Mouse (Mus musculus) gastrocnemius, postnatal 25 days (tissue): ENCODE data around the gene Abtb2. TPM values are rescaled to one million over a fixed set of nuclear protein-coding genes. Genes with fewer than 3 reads are reported as not detected.

Source experiments
- DNase-seq: peaks from one replicate; pipeline ENCODE4 v3.0.0; 2022
- total RNA-seq, 2 experiments: library from RNA; stranded (reverse); gene quantifications; 1 replicate in 1 of 2; 2 replicates in 1 of 2; pipeline ENCODE4 v1.2.3; 2021

Gene Abtb2
- total RNA-seq, 2 experiments from 2014 or later, result 7.5 to 9.2 TPM

DNA sequence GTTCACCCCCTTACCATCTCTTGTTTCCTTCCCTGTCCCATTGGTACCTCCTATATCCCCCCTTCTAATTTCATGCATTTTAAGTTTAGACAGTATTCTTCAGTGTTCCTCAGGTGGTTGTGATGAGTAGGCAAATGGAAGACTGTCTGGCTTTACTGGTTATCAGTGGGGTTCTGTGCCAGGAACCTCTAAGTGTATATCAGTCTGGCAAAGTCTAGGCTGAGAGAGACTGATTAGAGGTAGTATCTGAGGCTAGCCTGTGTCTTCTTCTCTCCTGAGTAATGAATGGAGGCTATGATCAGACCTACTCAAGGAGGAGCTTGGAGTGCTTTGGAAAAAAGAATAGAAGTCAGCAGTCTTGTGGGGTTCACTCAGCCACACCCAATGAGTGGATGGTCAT, 18.0 kb downstream of the Abtb2 start:
- no peak for DNase-seq

- no peak for DNase-seq
These were observed 20.3 kb downstream of the Abtb2 start for GRCm38 (mm10) chr2:103586423-103586822.

DNA sequence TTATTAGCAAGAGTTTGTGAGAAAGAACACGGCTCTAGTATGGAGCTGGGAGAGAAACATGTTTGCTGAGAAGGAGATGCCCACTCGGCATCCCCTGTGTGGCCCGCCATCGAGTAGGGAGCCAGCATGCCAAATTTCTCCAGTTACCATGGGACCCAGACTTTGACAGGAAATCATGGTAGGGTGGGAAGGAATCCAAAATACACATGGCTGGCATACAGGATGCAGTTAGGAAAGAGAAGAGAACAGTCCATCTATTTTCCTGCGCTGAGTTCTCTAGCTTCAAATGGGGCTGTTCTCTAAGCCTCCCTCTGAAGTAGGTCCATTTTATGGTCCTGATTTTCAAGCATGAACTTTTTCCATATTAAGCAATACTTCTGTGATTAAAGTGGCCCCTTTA, 22.7 kb downstream of the Abtb2 start:
- DNase-seq, result no peak

- no peak for DNase-seq
These were observed 23.3 kb downstream of the Abtb2 start for GRCm38 (mm10) chr2:103589400-103589799.

DNA sequence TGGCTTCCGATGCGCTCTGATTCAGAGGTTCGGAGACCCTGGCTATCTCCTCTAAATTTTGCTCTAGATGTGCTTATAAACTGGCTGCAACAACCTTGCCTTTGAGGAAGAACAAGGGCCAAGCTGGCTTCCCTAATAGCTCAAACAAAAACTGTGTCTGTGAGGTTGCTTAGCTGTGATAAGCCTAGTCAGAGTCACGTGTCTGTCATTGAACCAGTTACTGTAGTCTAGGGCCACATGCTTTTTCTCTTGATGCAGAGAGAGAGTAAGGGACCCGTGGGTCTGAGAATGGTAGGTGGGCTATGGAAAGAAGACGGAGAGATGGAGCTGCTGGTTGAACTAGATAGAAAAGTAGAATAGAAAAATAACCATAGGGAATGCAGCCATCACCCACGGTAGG, 24.5 kb downstream of the Abtb2 start:
- DNase-seq, result no peak

GRCm38 (mm10) chr2:103591742-103592590, 25.9 kb downstream of the Abtb2 start:
- DNase-seq, result peak; percentile 14

- DNase-seq, result no peak
These were observed 26.4 kb downstream of the Abtb2 start for GRCm38 (mm10) chr2:103592591-103592929.

DNA sequence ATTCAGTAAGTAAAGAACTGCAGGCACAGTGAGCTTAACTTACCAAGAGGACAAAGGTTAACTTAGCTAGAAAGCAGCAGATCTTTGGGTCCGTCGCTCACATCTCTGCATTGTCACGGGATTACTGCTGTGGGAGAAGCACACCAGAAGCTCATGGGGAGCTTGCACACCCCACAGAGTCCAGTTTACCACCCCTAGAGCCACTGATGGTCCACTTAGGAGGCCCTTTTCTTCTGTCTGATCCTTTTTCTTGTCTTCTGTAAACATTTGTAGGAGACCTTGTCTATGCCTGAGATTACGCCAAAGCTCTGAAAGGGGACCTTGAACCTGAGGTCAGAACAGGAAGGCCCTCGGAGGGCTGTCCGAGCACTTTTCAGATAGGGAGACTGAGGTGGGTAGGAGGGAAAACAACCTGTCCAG, 28.5 kb downstream of the Abtb2 start:
- DNase-seq, result no peak

- DNase-seq, result no peak
These were observed 29.0 kb downstream of the Abtb2 start for GRCm38 (mm10) chr2:103595028-103595651.

GRCm38 (mm10) chr2:103599296-103599695, 33.2 kb downstream of the Abtb2 start:
- DNase-seq, result no peak

DNA sequence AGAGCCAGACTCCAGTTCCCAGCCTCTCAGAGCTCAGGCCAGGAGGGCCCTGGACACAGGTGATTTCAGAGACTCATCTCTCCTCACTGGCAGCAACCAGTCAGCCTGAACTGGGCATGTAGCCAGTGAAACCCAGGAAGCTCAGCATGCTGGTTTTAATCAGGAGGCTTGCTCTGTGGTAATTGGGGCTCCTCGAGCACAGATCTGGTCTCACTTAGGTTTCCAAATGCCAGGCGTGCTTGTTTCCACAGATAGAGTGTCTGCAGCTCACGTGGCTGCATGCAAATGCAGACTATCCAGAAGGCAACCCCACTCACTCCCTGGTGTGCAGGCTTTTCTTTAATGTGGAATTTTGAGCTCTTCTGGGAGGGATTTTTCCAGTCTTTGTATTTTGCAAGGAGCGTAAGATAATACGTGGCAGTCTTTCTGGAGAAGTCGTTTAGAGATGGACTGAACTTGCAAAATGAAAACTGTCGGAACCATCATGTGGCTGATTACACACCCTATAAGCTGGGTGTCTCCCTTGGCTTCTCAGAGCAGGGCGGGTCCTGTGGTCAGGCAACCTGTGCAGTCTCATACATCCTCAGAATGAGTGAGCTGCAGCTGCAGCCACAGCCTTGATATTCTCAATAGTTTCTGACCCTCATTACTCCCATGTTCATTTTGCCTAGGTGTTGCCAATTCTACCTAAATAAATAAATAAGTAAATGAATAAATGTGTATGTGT, 34.2 kb downstream of the Abtb2 start:
- peak; percentile 62 for DNase-seq

DNA sequence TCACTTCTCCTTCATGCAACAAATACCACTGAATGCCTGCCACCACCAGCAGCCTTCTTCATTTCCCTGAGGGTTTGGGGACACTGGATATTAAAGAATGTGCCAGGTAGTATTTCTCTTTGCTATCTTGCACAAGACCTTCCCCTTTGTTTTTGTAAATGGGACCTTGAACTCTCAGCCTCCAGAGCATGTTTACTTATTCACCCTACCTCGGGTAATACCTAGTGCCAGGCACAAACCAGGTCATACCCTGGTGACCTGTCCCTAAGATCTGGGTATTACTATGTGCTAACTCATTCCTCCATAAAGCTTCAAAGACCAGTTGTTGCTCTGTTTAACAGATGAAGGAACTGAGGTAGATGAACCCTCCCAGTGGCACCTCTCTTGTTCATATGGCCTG, 35.0 kb downstream of the Abtb2 start:
- no peak for DNase-seq

- DNase-seq, result no peak
These were observed 35.4 kb downstream of the Abtb2 start for GRCm38 (mm10) chr2:103601531-103601930.

DNA sequence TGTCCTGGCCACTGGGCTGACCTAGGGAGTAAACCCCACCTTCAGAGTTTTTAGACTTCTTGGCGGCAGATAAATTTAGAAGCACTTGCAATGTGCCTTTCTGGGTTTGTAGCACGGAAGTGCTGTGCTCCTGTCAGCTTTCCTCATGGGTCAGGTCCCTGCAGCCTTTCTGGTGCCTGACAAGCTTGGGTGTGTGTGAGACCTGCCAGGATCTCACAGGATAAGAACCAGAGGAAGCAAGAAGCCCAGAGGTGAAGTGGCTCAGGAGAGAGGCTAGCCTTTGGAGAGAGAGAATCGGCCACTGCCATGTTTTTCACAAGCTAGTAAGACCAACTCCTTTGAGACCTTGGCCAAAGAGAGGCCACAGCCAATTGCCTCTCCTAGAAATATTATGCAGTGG, 37.1 kb downstream of the Abtb2 start:
- DNase-seq, result no peak

- no peak for DNase-seq
These were observed 37.8 kb downstream of the Abtb2 start for GRCm38 (mm10) chr2:103603869-103604268.

DNA sequence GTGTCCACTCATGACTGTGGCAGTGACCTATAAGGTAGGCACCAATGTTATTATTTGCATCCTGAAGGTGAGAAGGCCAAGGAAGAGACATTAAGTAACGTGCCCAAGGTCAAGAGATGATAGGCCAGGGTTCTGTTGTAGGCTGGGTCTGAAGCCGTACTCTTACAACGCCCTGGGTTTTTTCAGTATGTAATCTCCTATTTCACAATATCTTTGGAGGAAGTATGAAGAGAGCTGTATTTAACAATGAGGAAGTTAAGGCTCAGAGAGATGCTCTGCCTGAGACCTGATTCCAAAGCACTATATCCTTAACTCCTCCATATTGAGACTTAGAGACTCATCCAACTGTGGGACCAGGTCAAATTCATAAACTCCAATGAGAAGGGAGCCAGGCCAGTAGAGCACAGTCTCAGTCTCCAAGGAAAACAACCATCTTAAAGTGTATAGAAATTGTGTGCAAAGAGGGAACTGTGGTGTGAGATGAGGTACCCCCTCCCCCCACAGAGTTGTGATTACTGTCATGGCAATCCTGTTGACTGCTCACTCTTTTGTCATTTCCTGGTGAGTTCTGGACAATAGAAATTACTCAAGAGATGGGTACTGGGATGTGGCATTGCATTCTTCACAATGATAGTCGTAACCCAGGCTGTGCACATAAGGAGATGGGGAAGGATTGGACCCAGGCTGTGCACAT, 39.8 kb downstream of the Abtb2 start:
- no peak for DNase-seq

GRCm38 (mm10) chr2:103607926-103608325, 41.8 kb downstream of the Abtb2 start:
- no peak for DNase-seq

- DNase-seq, result no peak
These were observed 42.8 kb downstream of the Abtb2 start for GRCm38 (mm10) chr2:103608947-103609346.

DNA sequence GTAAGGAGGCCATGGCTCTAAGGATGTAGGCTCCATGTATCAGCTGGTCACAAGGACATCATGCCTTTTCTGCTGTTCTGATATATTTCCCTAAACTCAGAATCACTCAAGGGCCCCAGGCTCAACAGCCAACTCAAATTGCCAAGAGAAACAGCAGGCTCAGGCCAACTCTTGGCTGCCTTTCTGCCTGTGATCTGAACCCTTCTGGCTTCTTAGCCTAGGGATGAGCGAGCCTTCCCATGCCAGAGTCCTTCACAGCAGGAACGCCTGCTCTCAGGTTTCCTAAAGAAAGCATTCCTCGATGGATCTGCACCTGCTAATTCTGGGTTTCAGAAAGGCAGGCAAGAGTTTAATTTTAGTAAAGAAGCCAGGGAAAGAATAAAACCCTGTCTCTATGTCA, 43.4 kb downstream of the Abtb2 start:
- peak; percentile 71 for DNase-seq

DNA sequence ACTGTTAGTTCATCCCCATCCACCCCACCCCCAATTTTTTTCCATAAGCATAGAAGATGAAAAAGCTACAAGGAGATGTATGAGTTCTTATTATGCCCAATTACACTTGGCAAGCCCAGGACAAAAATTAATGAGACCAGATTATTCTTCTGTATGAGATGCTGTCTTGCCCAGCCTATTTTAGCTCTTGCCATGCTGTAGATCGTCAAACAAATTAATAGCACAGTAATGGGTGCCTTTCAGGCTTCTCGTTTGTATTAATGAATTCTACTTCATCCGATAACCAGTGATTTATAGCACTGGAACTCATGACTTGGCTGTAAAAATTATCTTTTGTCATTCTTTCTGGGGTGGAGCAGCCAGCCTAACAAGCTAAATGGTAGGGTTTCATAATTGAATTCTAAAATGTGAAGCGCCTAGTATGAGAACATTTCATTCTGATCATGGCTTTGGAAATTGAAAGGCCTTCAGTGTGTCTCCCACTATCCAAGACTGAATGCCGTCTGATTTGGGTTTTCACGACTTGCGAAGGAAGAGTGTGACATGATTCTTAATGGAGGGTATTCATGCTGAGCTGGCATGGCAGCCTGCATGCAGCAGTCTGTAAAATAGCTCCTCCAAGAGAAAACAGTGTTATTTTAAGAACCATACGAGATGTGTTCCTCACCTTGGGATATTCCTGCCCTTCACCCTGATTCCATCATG, 44.9 kb downstream of the Abtb2 start:
- DNase-seq, result no peak

DNA sequence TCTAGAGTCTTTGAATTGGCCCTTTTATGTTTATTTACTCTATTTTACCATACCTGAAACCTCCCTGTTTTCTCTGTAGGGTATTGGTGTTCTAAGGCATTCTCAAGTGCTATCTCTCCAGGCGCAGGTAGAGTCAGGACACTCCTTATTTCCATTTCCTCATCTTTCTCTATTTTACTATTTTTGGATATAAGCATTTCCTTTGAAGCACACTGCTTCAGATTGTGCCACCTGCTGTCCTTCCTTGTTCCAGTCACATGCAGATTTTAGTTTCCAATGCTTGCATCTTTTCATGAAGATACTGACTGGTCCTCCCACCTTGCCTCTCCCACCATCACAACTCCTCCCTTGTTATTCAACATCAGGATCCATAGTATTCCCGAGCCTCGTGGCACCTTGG, 47.8 kb downstream of the Abtb2 start:
- no peak for DNase-seq

- no peak for DNase-seq
These were observed 48.9 kb downstream of the Abtb2 start for GRCm38 (mm10) chr2:103615028-103615427.
